Mouse (Mus musculus) lung, adult 2 months (tissue): ENCODE measurements around the gene Ptpn20. TPM values are rescaled to one million over a fixed set of nuclear protein-coding genes. Genes with fewer than 3 reads are reported as not detected.

Experiments
- DNase-seq: peaks from one replicate; pipeline ENCODE4 v3.0.0; 2022
- H3K4me1 ChIP-seq: fragments of 200-500 bp; 2 replicates; pipeline ENCODE4 v1.6.1; 2011; ENCODE audit warnings: low read length; ENCODE audit not compliant: control insufficient read depth, insufficient read depth
- H3K4me3 ChIP-seq: fragments of 200-500 bp; replicated peaks from 2 replicates; pipeline ENCODE3; 2011; ENCODE audit warnings: low read depth, mild to moderate bottlenecking, control low read depth, low read length; ENCODE audit errors: extremely low read depth
- CTCF ChIP-seq: fragments of 200-500 bp; IDR thresholded peaks from 2 replicates; pipeline ENCODE4 v1.5.1; 2011; ENCODE audit warnings: mild to moderate bottlenecking, low read length, control low read depth; ENCODE audit not compliant: insufficient read depth
- POLR2A ChIP-seq: fragments of 200-500 bp; IDR thresholded peaks from 2 replicates; pipeline ENCODE4 v1.6.1; 2011; ENCODE audit warnings: low read depth, mild to moderate bottlenecking, control low read depth, low read length, borderline replicate concordance; ENCODE audit errors: extremely low read depth
- WGBS: fragments of 180-500 bp; shearing (Covaris S2); methylation state at CpG from one replicate; pipeline ENCODE4 v1.1.7; 2018; 5-methylcytosine and 5-hydroxymethylcytosine counted together
- polyA plus RNA-seq: library from polyadenylated mRNA; depleted of rRNA; stranded (reverse); fragments of >200 nt; gene quantifications from 2 replicates; pipeline ENCODE4 v1.2.3, GENCODE M21; 2012; rRNA removed

Gene Ptpn20
- polyA plus RNA-seq, 1 experiment = 0.26 TPM

GRCm38 (mm10) chr14:33666301-33666700 is 77.3 kb downstream of the Ptpn20 start:
- no peak for DNase-seq
- no peak for TF ChIP-seq CTCF
- TF ChIP-seq POLR2A = no peak

DNA sequence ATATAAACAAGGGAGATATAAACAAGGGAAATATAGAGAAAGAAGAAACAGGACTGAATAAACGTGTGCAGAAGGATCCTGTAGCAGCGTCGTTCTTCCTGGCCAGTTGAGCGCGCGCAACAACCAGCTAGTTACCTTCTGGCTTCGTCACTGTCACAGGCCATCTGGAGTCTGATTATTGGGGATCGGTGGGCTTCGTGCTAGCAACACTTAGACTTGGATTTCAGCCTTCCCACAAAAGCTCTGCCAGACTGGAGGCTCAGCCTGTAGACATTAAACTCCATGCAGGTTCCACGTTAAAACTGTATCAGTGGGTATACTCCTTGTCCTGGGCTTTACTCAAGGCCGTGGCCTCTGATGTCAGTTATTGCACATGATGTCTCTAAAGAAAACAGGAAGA is 80.9 kb downstream of the Ptpn20 start:
- TF ChIP-seq POLR2A = no peak
- no peak for TF ChIP-seq CTCF
- no peak for DNase-seq
- WGBS = 84% methylated on average over 11 of the region's 11 CpGs
- no peaks in the 10 kb centered on the region; the same call in 1 of the 2 replicates for H3K4me1 ChIP-seq
- H3K4me3 ChIP-seq = no peak overlapping the region

More at GRCm38 (mm10) chr14:33666301-33666700, 77.3 kb downstream of the Ptpn20 start:
- no peak overlapping the region for H3K4me3 ChIP-seq
- 79% methylated on average over 6 of the region's 6 CpGs for WGBS
- no peaks in the 10 kb centered on the region; the same call in 1 of the 2 replicates for H3K4me1 ChIP-seq

DNA sequence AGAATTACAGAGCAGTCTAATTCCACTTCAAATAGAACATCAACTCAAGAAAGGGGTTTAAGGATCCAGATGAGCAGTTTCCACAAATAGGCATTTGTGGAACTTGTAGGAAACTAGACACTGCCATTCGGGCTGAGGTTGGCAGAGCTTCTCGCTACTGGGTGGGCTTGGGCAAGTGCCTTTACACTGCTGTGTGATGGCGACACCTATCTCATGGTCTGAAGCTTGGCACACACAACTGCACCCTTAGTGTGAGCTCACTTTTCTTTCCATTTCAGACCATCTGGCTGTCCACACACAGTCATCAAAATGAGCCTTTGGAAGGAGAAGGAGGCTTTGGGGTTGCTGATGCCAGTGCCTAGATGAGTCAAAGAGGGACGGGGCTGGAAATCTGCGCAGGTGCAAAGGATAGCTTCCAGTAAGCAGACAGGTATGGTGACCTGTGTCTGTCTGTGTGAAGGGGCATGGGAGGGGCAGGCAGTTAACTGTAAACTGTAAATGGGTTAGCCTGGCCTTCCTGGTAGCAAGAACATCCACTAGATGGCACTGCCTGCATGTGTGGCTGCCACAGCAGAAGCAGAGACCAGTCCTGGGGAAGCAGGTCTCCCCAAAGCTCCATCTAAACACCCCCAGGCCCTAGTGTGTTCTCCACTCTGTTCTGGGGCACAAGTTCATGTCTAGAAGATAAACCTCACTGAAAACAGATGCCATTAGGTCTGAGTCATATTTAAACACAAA is 84.5 kb downstream of the Ptpn20 start:
- no peak for DNase-seq
- 65% methylated on average over 5 of the region's 5 CpGs for WGBS
- Histone ChIP-seq H3K4me1 (no peaks in the 10 kb centered on the region), H3K4me3 (no peak overlapping the region)
- no peak for TF ChIP-seq POLR2A
- TF ChIP-seq CTCF = peak; percentile 71

GRCm38 (mm10) chr14:33677996-33678395 is 89.0 kb downstream of the Ptpn20 start:
- Histone ChIP-seq H3K4me1 (no peaks in the 10 kb centered on the region), H3K4me3 (no peak overlapping the region)
- TF ChIP-seq CTCF (no peak), POLR2A (no peak)
- DNase-seq = no peak
- WGBS = 91% methylated on average over 6 of the region's 6 CpGs

DNA sequence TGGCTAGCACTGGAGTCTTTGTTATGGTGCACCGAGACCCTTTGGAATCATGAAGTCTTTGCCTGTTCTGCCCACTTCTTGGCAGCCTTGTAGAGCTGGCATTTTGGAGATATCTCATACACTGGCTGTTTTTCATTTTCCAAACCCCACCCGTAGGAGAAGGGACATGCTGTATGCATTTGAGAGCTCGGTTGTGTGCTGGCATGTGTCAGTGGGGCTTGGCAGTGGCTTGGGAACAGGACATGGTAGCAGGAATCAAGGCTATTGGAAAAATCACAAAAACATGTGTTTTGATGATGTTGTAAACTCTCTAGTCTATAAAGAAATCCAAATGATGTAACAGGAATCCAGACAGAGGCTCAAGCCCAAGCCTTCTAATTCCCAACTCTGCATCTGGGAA is 89.7 kb downstream of the Ptpn20 start:
- TF ChIP-seq POLR2A (no peak), CTCF (no peak)
- no peaks in the 10 kb centered on the region for H3K4me1 ChIP-seq
- DNase-seq = no peak
- no peak overlapping the region for H3K4me3 ChIP-seq
- 80% methylated on average over 3 of the region's 3 CpGs for WGBS

DNA sequence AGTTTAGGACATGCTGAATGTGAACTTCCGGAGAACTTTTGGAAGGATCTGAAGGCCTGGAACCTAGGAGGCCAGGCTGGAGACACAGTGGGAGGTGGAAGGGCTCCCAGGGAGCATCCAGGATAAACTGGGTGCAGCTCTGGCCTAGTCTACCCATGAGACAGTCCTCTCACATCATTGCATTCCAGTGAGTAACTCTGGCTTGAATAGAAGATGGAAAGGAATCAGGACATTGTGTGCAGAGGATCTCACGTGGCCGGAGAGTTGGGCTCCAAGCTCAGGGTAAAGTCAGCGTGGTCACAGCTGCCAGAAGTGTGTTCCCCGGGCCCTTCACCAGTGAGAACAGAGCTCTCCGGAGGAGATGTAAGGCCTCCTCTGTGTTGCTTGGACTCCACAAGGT is 91.6 kb downstream of the Ptpn20 start:
- TF ChIP-seq CTCF (no peak), POLR2A (no peak)
- WGBS = 78% methylated on average over 6 of the region's 6 CpGs
- DNase-seq = no peak

GRCm38 (mm10) chr14:33682768-33683167 is 93.8 kb downstream of the Ptpn20 start:
- no peak for DNase-seq
- 70% methylated on average over 2 of the region's 2 CpGs for WGBS
- TF ChIP-seq POLR2A = no peak
- H3K4me3 ChIP-seq = no peak overlapping the region
- 0 out of 2 replicates have a peak, but pooled peaks cover 3% of the 10 kb centered on the region for H3K4me1 ChIP-seq

More for the DNA sequence above, 91.6 kb downstream of the Ptpn20 start:
- Histone ChIP-seq H3K4me1 (no peaks in the 10 kb centered on the region), H3K4me3 (no peak overlapping the region)

DNA sequence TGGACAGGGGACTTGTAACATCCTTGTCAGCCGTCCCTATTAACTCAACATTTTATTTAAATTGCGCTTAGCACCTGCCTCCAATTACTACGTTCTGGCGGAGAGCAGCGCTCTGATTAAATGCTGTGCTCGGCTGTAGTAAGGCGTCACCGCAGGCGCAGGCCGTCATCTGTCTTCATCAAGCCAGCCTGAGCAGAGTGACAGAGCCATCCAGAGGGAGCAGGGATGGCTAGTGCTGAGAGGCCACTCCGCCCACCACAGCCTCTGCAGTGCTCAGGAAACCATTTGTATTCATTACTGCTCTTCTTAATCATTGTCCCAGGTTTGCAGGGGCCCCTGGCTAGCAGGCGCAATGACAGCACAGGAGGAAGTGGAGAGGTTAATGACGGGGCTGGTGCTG is 94.7 kb downstream of the Ptpn20 start:
- WGBS = 36% methylated on average over 13 of the region's 13 CpGs
- H3K4me3 ChIP-seq = no peak overlapping the region
- 0 out of 2 replicates have a peak, but pooled peaks cover 3% of the 10 kb centered on the region for H3K4me1 ChIP-seq
- TF ChIP-seq POLR2A (no peak), CTCF (no peak)
- no peak for DNase-seq

GRCm38 (mm10) chr14:33687444-33688028 is 98.5 kb downstream of the Ptpn20 start:
- WGBS = 26% methylated on average over 6 of the region's 6 CpGs
- no peak for TF ChIP-seq POLR2A
- no peak for TF ChIP-seq CTCF
- H3K4me1 ChIP-seq = 0 out of 2 replicates have a peak, but pooled peaks cover 3% of the 10 kb centered on the region
- no peak for DNase-seq
- no peak overlapping the region for H3K4me3 ChIP-seq

DNA sequence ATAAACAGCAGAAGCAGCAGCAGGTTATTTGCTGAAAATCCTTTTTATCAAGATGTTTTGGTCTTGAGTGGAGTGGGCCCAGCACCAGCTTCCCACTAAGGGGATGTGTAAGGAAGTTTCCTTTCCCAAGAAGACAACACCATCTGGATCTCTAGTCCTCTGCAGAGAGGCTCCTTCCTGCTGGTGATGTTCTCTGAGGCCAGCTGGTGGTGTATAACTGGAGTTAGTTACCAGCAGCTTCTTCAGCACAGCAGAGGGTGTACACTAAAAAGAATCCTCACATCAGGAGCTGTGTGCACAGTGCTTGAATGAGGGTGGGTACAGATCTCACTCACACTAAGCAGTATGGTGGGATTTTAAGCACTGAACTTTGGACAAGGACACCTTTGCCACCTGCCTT is 100.0 kb downstream of the Ptpn20 start:
- Histone ChIP-seq H3K4me1 (0 out of 2 replicates have a peak, but pooled peaks cover 3% of the 10 kb centered on the region), H3K4me3 (no peak overlapping the region)
- DNase-seq = no peak
- TF ChIP-seq POLR2A (no peak), CTCF (no peak)

Other genes with a start within 250 kb of the Ptpn20 start
- gene Mapk8, start 142.0 kb upstream of the Ptpn20 start, polyA plus RNA-seq = 9.2 and 10.8 TPM in 2 replicates
- 2.5 and 3.1 TPM in 2 replicates for gene Frmpd2, start 117.5 kb upstream of the Ptpn20 start, polyA plus RNA-seq